Mouse (Mus musculus) layer of hippocampus, postnatal 10 days (tissue): ENCODE measurements around the gene Gm28230. TPM values are rescaled to one million over a fixed set of nuclear protein-coding genes. Genes with fewer than 3 reads are reported as not detected.

Source experiments
- DNase-seq, 2 experiments: peaks; one replicate each; pipeline ENCODE4 v3.0.0; 2021; ENCODE audit warnings: low spot score in 2 of 2
- total RNA-seq, 2 experiments: library from RNA; stranded (reverse); gene quantifications; 2 replicates each; pipeline ENCODE4 v1.2.3; 2021

Gm28230 gene
- total RNA-seq, 2 experiments from 2014 or later, result not detected

- DNase-seq, result no peak
Measured at GRCm38 (mm10) chr2:74738623-74739475, 12.3 kb downstream of the Gm28230 start.

GRCm38 (mm10) chr2:74739476-74739800 is 12.9 kb downstream of the Gm28230 start:
- no peak for DNase-seq

- DNase-seq, result no peak
Measured at GRCm38 (mm10) chr2:74739869-74740268, 13.3 kb downstream of the Gm28230 start.

GRCm38 (mm10) chr2:74740311-74741091 is 14.0 kb downstream of the Gm28230 start:
- DNase-seq, result no peak

- no peak for DNase-seq
Measured at GRCm38 (mm10) chr2:74741252-74741978, 14.9 kb downstream of the Gm28230 start.

- DNase-seq, result no peak
Measured at GRCm38 (mm10) chr2:74741979-74742277, 15.4 kb downstream of the Gm28230 start.

GRCm38 (mm10) chr2:74745540-74746297 is 19.2 kb downstream of the Gm28230 start:
- no peak for DNase-seq

GRCm38 (mm10) chr2:74746298-74746921 is 19.9 kb downstream of the Gm28230 start:
- no peak for DNase-seq

- no peak for DNase-seq
Measured at GRCm38 (mm10) chr2:74747006-74747405, 20.5 kb downstream of the Gm28230 start.

GRCm38 (mm10) chr2:74747661-74748141 is 21.2 kb downstream of the Gm28230 start:
- no peak for DNase-seq

- DNase-seq, result no peak
Measured at GRCm38 (mm10) chr2:74748436-74748995, 22.0 kb downstream of the Gm28230 start.

- DNase-seq, result no peak
Measured at GRCm38 (mm10) chr2:74749337-74750121, 23.0 kb downstream of the Gm28230 start.

- DNase-seq, result no peak
Measured at GRCm38 (mm10) chr2:74750731-74751250, 24.3 kb downstream of the Gm28230 start.

GRCm38 (mm10) chr2:74751861-74752260 is 25.3 kb downstream of the Gm28230 start:
- no peak for DNase-seq

GRCm38 (mm10) chr2:74752431-74753174 is 26.1 kb downstream of the Gm28230 start:
- DNase-seq, result no peak

- DNase-seq, result no peak
Measured at GRCm38 (mm10) chr2:74753175-74753523, 26.6 kb downstream of the Gm28230 start.

- no peak for DNase-seq
Measured at GRCm38 (mm10) chr2:74753711-74754110, 27.2 kb downstream of the Gm28230 start.

GRCm38 (mm10) chr2:74760146-74760545 is 33.6 kb downstream of the Gm28230 start:
- no peak for DNase-seq

GRCm38 (mm10) chr2:74761941-74762340 is 35.4 kb downstream of the Gm28230 start:
- no peak for DNase-seq
